Mouse (Mus musculus) cerebellum, postnatal 14 days (tissue): ENCODE measurements around the gene Mstn.

ENCODE experiments used
- DNase-seq, 2 experiments: peaks; one replicate each; pipeline ENCODE4 v3.0.0; 2021; ENCODE audit warnings: mixed read lengths in 2 of 2

Mstn gene

DNA sequence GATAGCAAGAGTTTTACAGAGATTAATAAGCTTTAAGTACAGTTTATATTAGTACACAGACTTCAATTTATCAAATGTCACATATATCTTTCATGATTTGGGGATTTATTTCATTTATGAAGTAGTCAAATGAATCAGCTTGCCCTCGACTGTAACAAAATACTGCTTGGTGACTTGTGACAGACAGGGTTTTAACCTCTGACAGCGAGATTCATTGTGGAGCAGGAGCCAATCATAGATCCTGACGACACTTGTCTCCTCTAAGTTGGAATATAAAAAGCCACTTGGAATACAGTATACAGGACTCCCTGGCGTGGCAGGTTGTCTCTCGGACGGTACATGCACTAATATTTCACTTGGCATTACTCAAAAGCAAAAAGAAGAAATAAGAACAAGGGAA is at the start of gene Mstn:
Gene Mstn (plus strand): TSS at position 301 of the 400 bp plus-strand sequence.
- DNase-seq = no peak

DNA sequence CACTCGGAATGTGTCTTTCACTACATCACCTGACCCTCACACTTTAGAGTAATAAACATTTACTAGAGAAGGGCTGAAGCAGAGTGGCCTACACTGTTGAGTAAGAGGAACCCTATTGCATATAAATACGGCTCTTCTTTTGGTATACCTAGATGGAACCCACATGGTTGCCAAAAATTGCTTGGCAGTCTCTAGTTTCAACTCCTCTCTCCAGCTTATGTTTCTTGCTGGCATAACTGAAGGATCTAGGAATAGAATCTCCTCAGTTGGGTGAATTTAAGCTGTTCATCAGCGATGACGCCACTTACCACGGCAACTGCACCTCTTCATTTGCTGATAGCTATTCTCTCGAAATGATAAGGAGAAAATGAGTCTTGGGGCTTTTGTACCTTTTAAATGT is 46.7 kb upstream of the Mstn start:
- no peak for DNase-seq

DNA sequence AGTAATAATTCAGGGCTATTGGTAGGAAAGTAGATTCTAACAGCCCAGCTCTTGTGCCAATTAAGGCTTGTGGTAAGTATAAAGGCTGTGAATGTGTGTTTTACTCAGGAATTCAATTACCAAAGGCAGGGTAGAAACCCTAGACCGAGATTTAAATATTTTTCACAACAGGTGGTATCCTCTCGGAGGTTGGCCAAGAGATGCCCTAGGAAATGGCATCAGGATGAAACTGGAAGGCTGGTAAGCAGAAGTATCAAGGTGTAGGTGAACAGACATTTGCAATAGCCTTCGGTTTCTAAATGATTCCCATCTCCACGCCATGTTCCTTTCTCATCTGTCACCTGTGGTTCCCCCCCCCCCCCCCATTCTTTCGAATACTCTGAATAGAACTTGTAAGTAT is 45.8 kb upstream of the Mstn start:
- no peak for DNase-seq

DNA sequence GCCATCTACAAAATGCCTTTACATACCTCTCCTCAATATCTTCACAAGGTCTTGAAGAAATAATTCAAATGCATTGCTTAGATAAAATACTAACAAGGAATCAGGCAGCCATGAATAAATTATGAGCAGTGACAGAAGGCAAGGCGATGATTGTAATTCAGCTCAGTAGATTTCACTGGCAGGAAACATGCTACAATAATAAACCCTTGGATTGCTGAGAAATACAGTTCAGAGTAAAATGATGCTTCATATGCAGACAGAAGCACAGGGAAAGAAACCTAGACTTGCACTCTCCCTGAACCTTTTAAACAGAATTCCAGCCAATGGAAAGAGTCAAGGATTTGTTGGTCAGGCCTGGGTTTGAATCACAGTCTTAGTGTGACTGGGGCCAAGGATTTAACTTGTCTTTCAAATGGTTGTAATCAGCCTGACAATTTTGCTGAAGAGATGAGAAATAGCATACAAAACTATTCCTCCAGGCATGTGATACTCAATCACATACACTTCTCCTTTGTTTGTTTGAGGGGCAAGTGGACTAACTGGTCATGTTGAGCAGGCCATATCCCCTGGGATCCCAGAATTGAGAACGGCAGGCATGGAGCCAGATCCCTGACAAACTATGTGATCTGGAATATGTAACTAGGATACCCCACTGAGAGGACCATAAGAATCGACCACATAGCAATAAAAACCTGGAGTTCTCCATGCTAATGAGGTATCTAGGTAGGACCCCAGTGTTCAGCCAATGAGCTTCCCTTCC is 42.5 kb upstream of the Mstn start:
- peak; percentile 34 to 46 for DNase-seq

DNA sequence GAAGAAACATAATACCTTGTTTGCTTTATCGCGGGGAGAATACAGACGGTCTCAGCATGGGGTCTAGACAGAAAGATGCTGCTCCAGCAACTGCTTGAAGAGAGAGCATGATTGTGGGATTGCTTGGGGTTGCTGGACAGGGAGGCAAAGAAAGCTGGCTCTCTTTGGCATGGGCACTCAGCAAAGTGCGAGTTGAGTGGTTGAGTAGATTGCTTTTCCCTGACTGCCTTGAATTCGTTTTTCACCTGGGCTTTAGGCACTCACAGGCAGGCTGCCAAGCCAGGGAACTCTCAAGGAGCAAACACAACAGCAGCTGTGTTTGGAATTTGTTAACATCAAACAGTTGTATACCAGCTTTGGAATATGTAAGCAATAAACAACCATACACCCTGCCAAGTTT is 41.4 kb upstream of the Mstn start, which contains the start of gene 1700019D03Rik:
Gene 1700019D03Rik (minus strand): TSS at position 101 of the 400 bp plus-strand sequence.
- DNase-seq = no peak

DNA sequence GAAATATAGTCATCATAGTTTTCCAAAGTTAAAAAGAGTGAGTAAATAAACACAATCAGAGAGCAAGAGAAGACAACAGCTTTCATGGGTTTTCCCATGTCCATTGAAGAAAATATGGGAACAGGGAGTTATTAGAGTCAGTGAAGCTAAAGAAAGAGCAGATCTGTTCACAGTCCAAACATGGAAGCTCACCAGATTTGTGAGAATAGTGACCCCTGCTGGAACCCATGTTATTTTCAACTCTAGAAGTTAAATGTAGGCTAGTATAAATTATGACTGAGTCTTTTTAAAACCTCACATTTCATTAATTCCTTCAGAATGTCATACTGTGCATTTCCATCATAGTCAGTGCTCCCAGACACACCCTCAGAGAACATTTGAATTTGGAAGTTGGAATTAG is 28.9 kb upstream of the Mstn start:
- DNase-seq = peak; percentile 66 to 70

DNA sequence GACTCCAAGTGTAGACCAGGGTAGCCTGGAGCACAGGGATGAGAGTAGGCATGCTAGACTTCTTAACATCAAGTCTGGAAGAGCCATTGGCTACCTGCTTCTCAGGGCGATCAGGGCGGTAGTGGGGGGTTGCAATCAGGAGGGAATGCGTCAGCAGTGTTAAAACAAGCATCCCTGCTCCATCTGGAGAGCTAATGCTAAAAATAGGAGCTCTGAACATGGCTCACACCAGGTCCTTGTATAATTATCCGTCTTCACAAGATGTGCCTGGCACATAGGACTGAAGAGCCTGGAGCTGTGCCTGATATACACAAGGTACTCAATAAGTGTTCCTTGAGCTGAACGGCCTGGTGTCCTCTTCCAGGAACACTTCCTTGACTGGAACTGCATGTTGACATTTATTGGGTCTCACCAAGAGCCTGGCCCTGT is 24.0 kb upstream of the Mstn start:
- DNase-seq = peak; percentile 60 to 76

DNA sequence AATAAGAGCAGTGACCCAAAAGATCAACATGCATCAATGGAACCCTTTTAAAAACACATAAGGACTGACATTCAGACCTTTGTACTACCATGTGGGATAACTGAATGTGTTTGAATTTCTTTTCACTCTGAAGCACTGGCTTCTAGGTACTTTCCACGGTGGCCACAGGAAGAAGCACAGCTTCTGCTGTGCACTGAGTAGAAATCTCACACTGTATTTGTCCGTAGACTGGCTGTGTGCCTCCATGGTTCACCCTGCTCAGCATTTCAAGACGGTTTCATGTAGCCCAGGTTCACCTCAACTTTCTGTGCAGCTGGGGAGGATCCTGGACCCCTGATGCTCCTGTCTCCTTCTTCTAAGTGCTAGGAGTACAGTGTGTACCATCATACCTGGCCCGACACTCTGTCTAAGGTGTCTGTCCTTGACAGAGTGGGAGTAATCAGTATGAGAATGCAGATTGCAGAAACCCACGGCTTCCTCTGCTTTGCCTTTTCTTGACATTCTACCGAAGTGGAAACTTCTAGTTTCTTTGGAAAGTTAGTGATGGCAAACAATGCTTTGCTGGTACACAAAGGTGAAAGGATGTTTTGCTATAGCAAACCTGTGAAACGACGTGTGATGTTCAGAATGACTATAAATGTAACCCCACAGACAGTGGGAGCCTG is 11.5 kb upstream of the Mstn start:
- DNase-seq = no peak

DNA sequence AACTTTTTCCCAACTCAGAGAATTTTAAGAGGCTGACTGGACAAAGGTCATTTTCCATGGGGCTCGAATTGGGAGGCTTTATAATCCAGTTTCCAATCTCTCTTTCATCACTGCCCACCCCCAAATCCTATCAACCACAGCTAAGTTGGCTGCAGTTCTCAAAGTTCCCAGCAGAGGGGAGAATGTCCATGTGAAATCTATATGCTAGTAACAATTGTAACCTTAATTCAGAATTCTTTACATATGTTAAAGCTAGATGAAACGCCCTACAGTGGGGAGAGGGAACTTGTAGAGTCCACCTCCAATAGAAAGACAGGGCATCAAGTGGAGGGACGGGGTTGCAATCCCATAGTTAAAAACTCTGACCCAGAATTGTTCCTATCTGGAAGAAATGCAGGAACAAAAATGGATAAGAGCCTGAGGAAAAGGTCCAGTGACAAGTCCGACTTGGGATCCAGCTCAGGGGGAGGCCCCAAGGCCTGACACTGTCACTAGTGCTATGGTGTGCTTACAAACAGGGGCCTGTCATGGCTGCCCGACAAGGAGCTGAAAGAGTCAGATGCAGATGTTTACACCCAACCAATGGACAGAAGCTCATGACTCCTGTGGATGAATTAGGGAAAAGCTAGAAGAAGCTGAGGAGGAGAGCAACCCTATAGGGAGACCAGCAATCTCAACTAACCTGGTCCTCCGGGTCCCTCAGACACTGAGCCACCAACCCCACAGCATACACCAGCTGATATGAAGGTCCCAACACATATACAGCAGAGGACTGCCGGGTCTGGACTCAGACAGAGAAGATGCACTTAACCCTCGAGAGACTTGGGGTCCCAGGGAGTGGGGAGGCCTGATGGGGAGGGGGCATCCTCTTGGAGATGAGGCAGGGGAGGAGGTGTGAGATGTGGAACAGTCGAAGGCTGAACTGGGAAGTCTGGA is 8.1 kb upstream of the Mstn start:
- peak; percentile 84 to 88 for DNase-seq

DNA sequence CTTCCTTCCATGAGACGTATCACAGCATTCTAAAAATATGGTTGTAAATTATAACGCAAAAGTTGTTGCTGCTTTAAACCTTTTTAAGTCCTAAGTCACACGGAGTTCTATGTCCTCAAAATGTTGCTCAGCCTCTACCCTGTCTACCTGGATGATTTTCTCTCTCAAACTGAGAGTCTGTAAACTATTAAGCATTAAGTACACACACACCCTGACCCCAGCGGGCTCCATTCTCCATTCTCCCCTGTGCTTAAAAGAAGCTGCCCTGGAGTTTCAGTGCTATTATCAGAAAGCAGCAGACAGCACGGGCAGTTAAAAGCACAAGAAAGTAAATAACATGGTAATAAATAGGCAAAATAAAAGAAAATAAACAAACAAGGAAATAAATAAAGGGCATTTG is 2.3 kb upstream of the Mstn start:
- DNase-seq = no peak

DNA sequence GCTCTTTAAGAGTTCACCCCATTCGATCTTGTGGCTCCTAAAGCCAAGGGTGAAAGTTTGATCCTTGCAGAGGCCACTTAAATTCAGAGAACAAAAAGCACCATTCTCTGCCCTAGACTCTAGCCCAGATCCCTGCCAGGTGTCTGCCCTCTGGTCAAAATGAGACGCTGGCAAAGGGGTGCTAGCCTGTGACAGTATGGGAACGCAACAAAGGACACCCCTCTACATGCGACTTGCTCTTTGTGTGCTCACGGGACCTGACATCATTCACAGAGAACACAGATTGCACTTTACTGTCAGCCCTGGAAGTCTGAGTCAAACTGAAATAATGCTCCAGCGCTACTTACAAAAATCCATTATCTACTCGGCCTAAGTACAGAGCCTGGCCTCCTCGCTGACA is 941 bp upstream of the Mstn start:
- DNase-seq = no peak

DNA sequence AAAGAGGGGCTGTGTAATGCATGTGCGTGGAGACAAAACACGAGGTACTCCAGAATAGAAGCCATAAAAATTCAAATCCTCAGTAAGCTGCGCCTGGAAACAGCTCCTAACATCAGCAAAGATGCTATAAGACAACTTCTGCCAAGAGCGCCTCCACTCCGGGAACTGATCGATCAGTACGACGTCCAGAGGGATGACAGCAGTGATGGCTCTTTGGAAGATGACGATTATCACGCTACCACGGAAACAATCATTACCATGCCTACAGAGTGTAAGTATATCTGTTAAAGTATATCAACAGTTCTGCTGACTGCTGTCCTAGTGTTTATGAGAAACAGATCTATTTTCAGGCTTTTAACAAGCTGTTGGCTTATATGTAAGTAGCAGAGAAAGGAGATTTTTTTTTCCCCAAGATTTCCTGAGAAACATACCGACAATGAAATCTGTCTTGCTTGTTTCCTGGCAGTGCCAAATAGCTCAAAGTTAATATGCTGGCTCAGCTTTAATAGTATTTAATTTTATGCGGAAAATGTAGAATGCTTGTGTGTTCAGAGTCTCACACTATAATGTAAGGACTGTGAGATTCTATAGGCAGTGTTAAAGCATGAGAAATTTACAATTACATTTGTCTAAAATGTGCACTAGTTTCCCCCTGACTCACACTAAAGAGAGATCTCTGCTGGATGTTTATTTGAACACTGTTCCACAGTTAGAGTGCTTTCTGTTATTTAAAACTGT is 600 bp downstream of the Mstn start:
- no peak for DNase-seq

DNA sequence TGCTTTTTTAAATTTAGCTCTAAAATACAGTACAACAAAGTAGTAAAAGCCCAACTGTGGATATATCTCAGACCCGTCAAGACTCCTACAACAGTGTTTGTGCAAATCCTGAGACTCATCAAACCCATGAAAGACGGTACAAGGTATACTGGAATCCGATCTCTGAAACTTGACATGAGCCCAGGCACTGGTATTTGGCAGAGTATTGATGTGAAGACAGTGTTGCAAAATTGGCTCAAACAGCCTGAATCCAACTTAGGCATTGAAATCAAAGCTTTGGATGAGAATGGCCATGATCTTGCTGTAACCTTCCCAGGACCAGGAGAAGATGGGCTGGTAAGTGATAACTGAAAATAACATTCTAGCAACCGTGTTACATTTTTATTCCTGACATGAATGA is 2.5 kb downstream of the Mstn start:
- no peak for DNase-seq

DNA sequence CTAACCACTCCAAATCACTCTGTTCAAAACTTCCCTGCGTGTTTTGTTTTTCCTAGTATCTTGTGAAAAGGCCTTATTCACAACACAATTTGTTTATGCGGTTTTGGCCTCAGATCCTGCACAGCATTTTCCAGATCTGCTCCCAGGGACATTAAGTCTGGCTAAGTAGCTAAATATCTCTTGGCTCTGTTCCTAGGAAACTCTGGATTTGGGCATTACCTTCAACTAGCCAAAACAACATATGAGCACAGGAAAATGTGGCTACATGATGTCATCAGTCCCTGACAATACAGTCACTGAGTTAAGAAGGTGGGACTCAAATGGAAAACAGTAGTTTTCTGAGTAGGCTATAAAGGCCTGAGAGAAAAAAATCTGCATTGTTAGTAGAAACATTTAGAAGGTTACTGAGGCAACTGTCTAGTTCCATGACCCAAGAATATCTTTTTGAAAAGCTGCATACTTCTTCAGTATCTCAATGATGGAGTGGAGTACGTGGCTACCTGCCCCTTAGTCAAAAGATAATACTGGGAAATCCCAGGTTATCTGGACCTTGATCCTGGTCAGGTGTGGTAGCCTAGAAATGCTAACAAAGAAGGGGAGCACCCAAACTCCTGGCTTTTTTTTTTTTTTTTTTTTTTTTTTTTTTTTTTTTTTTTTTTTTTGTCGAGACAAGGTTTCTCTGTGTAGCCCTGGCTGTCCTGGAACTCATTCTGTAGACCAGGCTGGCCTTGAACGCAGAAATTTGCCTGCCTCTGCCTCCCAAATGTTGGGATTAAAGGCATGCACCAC is 8.5 kb downstream of the Mstn start:
- DNase-seq = no peak

DNA sequence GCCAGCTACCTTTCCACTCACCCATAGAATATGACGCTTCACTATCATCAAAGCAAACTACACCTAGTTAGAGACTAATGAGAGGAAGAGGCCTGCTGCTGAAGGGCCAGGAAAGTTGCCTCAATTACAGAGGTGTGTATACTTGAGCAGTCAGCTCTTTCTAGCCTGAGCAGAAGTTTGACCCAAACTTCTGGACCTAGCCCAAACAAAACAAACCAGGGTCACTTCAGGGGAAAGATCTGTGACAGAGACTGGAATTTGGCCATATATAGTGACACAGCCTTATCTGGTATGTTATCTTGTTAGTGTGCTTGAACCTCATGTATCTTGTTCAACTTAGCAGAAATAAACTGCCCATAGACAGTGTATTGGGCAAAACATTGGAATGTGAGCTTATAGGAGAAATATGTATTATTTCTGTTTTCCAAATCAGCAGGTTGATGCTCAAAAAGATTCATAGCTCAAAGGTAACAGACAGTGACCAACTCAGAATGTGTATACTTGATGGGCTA is 9.3 kb downstream of the Mstn start:
- DNase-seq = no peak

DNA sequence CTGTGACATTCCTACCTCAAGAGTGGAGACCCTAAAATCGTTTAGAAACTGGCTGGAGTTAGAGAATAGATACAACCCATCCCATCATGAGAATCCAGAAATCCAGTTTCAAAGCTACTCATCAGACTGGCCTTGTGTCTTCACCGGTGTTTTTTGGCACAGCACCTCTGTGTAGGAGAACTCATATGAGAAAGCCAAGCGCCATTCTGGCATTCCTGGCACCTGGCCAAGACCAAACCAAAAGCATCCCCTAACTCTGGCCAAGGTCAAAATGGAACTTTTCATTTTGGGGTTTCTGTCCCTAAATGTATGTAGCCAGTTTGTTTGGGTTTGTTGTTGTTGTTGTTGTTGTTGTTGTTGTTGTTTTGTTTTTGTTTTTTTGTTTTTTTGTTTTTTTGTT is 15.2 kb downstream of the Mstn start:
- DNase-seq = peak; percentile 62 to 64

DNA sequence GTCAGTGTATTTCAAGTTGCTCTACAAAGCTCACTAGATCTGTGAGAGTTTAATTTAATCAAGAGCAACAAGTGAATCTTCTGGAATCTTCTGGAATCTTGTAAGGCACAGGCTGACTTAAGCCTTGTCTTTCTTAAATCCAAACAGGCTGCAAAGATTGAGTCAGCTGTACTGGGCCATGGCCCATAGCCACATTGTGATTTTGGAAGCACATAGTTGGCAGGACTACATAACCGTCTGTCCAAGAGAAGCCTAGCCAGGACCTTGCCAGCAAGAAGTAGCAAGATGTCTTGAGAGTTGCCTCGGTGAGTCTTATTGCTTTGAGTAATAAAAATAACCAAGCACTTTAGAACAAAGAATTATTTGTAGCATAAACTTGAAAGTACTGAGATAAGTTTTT is 18.4 kb downstream of the Mstn start:
- peak; percentile 77 to 88 for DNase-seq

DNA sequence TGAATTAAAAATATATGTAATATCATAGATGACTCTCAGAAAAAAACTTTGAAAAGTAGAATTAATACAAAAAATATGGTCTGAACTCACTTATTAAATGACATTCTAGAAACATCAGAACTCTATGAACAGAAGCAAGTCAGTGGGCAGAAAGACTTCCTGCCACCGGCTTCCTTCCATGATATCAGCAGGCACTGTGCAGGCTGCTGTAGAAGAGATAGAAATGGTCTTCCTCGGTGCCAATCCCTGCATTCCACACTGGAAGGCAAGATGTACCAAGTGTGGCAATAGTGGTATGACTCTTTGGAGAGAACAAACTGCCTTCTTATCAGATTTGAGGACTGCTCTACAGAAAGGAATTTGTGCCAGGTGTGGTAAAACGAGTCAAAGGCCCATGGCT is 19.2 kb downstream of the Mstn start:
- no peak for DNase-seq

DNA sequence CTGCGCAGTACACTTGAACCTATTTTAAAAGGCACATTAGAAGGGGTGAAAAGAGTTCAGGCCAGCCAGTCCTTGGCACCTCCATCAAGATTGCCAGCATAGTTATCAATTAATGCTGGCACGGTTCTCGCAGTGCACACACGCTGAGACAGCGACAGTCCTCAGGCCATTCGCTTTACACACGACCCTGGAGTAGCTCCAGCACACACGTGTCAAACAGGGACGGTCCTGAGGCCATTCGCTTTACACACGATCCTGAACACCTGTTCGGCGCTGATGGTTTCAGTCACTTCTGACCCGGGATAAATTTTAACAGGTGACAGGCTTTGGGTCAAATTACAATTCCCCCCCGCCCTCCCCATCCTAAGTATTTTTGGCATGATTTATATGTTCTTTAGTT is 23.8 kb downstream of the Mstn start:
- peak; percentile 78 to 81 for DNase-seq

DNA sequence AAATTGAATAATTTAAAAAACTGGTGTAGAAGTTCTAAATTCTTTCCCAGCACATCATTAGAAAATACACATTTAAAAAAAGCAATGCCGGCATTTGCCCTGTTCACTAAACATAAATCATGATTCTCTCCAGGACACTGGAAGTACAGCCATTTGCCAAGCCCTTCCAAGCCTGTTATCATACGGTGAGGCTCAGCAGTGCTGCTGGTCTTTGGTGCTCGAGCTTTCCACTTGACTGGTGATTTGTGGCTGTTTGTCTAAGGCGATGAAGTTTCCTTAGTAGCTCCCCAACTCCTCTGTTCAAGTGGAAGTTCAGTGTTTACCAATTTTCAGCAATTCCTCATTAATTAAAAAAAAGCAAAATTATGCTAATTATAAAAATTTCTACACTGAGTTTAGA is 24.6 kb downstream of the Mstn start:
- DNase-seq = peak; percentile 15 to 50

DNA sequence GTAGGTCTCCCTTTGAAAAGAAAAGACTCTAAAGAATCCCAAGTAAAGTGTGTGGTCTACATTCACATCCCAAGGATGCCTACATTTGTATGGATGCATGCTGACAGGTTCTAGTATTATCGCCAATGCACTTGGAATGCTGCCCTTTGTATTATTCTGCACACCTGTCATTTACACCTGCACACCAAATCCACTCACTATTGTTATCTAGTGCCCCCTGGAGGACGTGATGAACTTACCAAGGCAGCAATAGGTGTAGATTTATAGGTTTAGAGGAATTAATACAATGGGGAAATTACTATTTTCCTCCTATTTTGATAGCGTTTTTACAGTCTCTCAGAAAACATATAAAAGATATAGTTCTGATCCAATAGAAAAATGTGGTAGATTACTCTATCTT is 31.7 kb downstream of the Mstn start:
- DNase-seq = peak; percentile 72 to 76

DNA sequence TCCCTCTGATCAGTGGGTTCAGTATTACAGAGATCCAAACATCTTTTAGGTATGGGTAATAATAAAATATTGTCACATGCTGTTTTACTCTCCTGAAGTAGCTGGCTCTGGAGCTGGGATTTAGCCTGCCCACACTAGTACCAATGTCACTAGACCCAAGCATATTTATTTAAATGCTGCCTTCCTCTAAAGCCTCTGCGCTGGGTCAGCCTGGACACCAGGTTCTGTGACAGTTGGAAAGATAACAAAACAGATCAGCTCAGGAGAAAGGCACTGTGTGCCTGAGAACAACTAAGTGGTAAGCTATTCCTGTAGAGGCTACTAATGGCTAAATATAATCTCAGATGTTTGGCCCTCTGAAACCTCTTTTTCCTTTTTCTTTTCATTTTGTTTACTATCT is 49.1 kb downstream of the Mstn start:
- no peak for DNase-seq
